Mouse (Mus musculus) adrenal gland, adult 2 months (tissue): Measurements from ENCODE around the gene Rgp1. TPM values are rescaled to one million over a fixed set of nuclear protein-coding genes. Genes with fewer than 3 reads are reported as not detected.
"Not testable (repeated sequence)": the region's sequence is repeated elsewhere in the genome, so short reads cannot be mapped to it uniquely, and the experiment has no call there.

Experiments used
- DNase-seq: peaks from one replicate; pipeline ENCODE4 v3.0.0; 2021
- polyA plus RNA-seq: library from polyadenylated mRNA; depleted of rRNA; stranded (reverse); fragments of >200 nt; gene quantifications from 2 replicates; pipeline ENCODE4 v1.2.3, GENCODE M21; 2012
- total RNA-seq, 2 experiments: library from RNA; stranded (reverse); gene quantifications; 2 replicates each; pipeline ENCODE4 v1.2.3; 2021

Gene Rgp1
- total and polyA plus RNA-seq, 3 experiments: 47.1 to 57.4 (median 50.7) TPM

- no peak for DNase-seq
These were observed 14.9 kb downstream of the Rgp1 start for GRCm38 (mm10) chr4:43593453-43593852.

- DNase-seq: not testable (repeated sequence)
These were observed 18.1 kb downstream of the Rgp1 start for GRCm38 (mm10) chr4:43596597-43596996.

- no peak for DNase-seq
These were observed 19.7 kb downstream of the Rgp1 start for GRCm38 (mm10) chr4:43598200-43598599.

DNA sequence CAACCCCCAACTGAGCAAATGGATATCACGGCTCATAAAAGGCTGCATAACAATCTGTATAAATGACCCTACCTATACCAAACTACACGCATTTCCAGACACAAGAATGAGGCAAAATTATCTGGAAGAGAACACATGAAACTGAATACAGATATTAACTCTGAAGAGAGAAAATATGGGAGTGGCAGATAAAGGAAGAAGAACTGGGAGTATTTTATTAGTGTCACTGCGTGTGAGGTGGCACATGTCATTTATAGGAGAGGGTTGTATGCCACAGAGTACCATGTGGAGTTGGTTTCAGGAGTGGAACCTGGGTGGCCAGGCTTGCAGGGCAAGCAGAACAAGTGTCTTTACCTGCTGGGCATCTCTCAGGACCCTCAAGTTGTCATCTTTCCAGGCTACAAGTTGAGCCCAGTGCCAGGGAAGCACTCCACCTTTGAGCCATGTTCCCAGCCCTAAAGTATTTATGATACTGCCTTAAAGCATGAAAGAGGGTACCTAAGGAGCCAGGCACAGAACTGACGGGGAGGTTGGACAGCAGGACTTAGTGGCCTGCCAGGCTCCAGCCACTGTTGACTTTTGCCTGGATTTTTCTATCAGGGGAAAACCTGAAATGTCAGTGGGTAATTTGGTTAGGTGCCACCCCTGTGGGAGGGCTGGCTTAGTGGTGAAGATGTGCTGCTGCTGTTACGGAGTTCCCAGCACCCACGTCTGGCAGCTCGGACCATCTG is 20.3 kb downstream of the Rgp1 start:
- no peak for DNase-seq

GRCm38 (mm10) chr4:43600195-43600934 is 21.9 kb downstream of the Rgp1 start:
- no peak for DNase-seq

GRCm38 (mm10) chr4:43604099-43604498 is 25.6 kb downstream of the Rgp1 start:
- DNase-seq: no peak

DNA sequence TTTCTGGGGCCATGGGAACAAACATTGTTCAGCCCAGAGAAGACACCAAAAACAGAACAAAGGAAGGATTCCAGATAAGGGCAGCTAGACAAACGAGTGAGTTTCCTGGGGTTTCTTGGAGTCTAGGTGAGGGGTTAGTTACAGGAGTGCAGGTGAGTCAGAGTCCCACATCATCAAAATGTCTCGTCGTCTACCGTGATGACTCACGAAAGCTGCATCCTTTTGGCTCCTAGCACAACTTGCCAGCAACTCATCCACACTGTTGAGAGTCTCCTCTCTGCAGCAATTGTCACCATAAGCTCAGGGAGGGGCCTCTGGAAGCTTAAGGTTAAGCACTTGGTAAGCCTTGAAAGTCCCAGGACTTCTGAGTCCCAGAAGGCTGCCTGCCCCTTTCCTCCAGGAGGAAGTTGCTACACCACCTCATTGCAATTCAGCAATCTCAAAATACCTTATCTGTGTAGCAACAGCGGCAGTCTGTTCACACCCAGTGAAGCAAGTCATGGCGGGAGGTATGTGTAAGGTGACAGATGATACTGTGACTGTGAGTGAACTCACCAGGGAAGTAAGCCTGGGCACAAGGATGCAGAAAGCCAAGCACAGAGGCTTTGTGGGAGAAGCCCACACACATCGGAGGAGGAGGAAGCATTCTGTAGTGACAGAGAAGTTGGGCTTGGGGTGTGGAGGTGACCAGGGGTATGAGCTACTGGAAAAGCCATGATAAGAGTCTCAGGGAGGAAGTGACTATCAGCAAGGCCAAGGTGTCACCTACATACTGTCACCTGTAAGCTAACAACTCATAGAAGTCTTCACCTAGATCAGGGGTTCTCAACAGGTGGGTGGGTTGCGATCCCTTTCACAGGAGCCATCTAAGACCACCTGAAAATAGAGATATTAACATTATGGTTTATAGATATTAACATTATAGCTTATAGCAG is 26.5 kb downstream of the Rgp1 start:
- no peak for DNase-seq

DNA sequence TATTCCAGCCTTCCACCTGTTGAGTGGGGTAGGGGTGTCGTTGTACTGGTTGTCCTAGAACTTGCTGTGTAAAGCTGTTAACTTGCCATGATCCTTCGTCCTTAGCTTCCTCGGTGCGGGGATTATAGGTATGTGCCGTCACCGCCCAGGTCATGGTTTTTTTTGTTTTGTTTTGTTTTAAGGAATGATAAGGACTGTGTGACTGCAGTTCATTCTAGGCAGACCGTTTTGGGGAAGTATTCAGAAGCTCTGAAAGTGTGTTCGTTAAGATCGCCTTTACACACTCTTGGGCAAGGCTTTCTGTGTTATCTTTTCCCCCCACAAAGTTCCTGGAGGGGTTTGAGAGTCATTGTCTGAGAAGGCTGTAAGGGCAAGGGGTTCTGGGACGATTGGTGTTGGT is 34.0 kb downstream of the Rgp1 start:
- no peak for DNase-seq

DNA sequence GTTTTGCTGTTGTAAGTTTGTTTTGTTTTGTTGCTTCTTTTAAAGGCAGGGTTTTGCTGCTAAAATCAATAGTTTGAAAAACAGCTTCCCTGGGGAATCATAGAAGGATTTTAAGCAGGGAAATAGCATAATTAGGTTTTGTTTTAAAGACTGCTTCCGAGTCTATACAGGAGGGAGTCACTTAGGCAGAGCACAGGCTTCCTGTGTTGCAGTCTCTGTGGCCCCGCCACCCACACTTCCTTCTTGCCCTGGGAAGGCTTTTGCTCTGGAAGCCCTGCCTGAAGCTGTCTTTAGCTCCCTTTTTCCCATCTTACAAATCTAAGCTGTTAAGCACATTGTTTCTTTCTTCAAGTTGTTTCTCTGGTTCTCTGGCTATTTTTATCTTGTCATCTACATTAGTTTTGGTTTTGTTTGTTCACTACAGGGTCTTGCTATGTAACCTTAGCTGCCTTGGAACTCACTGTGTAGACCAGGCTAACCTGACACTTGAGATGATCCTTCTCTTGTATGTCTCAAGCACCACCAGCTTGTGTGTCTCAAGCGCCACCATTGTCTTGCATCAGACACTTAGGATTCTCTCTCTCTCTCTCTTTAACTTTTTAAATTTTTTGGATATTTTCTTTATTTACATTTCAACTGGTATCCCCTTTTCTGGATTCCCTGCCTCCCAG is 34.7 kb downstream of the Rgp1 start:
- DNase-seq: peak; percentile 8

DNA sequence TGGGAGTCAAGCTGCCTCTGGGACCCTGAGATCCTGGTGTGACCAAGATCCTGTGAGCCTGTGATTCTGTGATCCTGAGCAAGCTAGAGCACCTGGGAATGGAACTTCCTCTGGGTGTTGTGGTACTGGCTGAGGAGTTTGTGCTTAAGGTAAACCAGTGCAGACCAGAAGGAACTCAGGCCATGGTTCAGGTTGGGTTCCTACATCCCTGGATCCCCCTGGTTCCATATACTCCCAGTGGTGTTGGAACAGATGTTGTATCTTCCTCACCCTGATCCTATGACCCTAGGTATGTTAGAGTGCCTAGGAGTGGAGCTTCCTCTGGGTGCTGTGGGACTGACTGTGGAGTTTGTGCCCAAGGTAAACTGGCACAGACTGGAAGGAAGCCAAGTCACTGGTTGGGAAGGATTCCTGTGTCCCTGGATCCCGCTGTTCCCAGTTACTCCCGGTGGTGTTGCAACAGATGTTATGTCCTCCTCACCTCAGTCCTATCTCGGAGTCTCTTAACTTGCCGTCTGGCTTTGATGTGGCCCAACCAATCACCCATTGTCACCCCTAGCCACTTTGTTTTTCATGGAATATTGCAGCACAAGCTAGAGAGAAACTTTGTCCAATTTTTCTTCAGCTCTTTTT is 41.7 kb downstream of the Rgp1 start:
- DNase-seq: peak; percentile 26

DNA sequence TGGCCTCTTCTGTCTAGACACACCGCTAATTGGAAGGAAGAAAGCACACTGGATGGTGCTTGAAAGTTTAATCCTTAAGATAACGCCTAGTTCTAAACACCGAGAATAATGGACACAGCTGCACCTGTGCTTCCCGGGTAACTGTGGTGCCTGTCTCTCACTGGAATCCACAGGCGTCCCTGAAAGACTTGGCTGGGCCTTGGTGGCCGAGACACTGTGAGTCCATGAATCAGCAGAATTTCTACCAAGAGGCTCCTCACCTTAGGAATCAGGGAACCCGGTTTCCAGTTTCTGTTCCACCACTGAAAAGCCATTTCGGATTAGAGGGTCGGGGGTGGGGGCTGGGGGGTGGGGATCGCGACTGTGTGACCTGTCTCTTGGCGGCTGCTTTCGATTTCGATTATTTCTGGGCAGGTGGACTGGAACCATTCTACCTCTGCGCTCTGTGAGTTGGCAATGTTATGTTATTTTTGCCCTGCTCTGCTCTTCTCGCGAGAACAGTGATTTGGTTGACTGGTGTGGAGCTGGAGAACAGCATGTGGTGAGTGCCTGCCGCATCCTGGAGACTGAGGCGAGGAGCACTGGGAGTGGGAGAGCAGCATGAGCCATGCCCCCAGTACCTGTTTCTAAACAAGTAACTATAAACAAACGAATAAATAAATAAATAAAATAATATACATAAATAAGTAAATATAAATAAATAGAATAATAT is 50.7 kb downstream of the Rgp1 start:
- DNase-seq: no peak

- DNase-seq: peak; percentile 84
These were observed 51.6 kb downstream of the Rgp1 start for GRCm38 (mm10) chr4:43630030-43630581.

DNA sequence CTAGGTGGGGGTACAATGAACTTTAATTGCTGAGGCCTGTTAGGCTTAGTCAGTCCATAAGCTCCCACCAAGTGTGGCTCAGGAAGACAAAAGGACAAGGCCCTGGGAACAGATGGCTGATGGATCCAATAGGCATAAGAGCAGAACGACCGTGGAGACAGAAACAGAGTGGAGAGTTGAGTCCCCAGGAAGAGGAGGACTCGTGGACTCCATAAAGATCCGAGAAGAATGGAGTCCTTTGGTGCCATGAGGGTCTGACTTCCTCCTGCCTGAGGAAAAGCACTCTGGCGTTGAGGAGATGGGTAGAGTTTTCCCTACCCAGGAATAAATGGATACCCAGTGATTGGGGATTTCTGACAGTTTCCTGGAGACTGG is 52.1 kb downstream of the Rgp1 start:
- DNase-seq: no peak

DNA sequence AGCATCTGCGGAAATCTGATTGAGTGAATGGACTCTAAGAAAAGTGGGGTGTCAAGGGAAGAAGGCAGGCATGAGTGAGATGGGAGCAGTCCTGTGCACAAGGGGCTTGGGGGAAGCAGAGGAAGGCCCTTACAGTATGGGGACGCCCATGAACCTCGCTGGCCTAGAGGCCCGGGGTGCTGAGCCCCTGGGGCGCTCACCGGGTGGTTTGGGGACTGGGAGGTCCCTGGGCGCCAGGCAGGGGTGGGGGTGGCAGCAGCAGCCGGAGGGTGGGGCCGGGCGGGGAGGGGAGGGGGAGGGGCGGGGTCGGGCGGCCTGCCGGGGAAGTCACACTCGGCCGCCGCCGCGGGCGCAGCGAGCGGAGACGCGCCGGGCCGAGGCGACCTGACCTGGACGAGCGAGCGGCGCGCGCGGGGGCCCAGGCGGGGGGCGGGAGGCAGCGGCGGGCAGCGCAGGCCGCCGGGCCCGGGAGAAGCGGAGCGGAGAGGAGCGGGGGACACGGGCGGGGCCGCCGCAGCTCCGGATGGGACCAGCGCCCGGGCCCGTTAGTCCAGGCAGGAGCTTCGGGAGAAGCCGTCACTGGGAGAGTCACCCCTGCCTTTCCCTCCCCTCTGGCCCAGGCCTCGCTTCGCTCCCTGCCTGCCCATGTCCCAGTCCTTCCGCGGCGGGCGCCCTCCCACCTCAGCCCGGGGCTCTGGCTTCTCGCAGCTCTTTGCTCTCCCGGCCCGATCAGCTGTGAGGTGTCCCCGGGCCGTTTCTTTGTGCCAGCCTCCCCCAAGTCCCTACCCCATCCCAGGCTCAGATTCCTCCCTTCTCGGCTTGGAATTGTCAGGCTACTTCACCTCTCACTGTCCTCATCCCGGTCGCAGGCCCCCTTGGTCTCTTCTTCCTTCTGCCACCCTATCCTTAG is 52.8 kb downstream of the Rgp1 start, which contains the start of gene Npr2:
Gene Npr2, plus strand, starts transcription at position 890 of the 910 bp plus-strand sequence.
- DNase-seq: peak; percentile 76

- peak; percentile 18 for DNase-seq
These were observed 53.7 kb downstream of the Rgp1 start for GRCm38 (mm10) chr4:43631956-43632920.

- DNase-seq: no peak
These were observed 54.8 kb downstream of the Rgp1 start for GRCm38 (mm10) chr4:43633296-43633695.

GRCm38 (mm10) chr4:43633736-43634135 is 55.2 kb downstream of the Rgp1 start:
- no peak for DNase-seq
